Mouse (Mus musculus) brown adipose tissue, adult 24 weeks (tissue): Measurements from ENCODE around the gene Evl. TPM values are rescaled to one million over a fixed set of nuclear protein-coding genes. Genes with fewer than 3 reads are reported as not detected.
"Not testable (repeated sequence)": the region's sequence is repeated elsewhere in the genome, so short reads cannot be mapped to it uniquely, and the experiment has no call there.

Source experiments
- H3K27ac ChIP-seq: fragments of 200-500 bp; replicated peaks from 2 replicates; pipeline ENCODE4 v1.5.1; 2012; ENCODE audit warnings: low read depth, mild to moderate bottlenecking, low read length
- H3K4me1 ChIP-seq: fragments of 200-500 bp; 2 replicates; pipeline ENCODE4 v1.6.1; 2012; ENCODE audit warnings: low read length, mixed read lengths; ENCODE audit not compliant: control insufficient read depth, insufficient read depth, insufficient read length
- H3K4me3 ChIP-seq: fragments of 200-500 bp; 2 replicates; pipeline ENCODE4 v1.5.1; 2012; ENCODE audit warnings: low read depth, mild to moderate bottlenecking, low read length, moderate library complexity; ENCODE audit not compliant: insufficient read depth
- polyA plus RNA-seq: library from polyadenylated mRNA; stranded (reverse); fragments of >200 nt; gene quantifications from 2 replicates; pipeline ENCODE4 v1.2.4, GENCODE M21; 2012; ENCODE audit not compliant: missing spikeins, insufficient read depth, insufficient read length

Gene Evl
- polyA plus RNA-seq, 1 experiment, result 4.5 TPM

DNA sequence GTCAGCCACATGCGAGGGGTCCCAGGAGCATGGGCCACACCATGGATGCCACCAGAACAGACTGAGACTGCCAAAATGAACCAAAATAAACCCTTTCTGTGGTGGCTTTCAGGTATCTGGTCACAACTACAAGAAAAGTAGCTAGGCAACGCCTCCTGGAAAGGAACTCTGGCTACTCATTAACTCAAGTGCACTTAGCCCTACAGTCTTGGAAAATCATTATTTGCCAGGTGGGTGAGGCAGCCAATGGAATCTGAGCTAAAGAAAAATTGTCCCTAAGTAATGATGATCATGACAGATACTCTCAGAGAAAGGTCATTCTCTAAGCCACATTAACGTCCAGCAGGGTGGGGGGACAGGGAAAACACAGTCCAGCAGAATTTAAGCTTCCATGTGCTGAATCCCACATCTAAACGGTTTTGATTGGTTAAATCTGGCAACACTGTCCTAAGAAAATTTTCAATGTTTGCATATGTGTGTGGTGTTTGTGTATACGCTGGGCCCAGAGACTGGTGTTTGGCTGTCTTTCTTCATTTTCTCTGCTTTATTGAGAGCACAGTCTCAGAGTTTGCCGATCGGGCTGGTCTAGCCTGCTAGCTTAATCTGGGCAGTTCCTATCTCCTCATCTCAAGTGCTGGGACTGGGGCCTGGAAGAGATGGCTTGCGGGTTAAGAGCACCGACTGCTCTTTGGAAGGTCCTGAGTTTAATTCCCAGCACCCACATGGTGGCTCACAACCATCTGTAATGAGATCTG is 156.5 kb downstream of the Evl start:
- Histone ChIP-seq H3K4me1 (peaks cover 3% of the 10 kb centered on the region; the same call in 1 of the 2 replicates), H3K27ac (peak overlapping the region; percentile 31; the same call in 1 of the 2 replicates), H3K4me3 (no peak overlapping the region)

DNA sequence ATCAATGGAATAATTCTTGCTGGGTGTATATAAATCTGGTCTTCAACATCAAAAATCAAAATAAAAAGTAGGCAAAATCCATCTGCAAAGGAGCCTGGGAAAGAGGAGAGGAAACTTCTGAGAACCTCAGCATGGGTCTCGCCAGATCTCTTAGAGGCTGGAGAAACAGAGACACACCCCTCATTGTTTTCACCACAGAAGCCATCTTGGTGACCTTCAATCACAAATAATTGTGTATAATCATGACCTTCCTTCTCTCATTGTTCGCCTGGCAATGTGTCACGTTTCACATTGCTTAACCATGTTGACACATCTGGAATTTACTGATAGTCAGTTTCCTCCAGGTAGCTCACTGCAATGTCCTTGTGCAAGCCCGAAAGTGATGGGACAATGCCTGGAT is 158.0 kb downstream of the Evl start:
- Histone ChIP-seq H3K4me1 (peaks cover 3% of the 10 kb centered on the region; the same call in 1 of the 2 replicates), H3K4me3 (no peak overlapping the region), H3K27ac (0 out of 2 replicates have a peak overlapping the region, but pooled peaks have one; percentile 5)

DNA sequence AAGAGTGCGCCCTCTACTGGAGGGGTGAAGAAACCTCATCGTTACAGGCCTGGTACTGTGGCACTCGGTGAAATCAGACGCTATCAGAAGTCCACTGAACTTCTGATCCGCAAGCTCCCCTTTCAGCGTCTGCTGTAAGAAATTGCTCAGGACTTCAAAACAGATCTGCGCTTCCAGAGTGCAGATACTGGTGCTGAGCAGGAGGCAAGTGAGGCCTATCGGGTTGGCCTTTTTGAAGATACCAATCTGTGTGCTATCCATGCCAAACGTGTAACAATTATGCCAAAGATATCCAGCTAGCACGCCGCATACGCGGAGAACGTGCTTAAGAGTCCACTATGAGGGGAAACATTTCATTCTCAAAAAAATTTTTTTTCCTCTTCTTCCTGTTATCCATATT is 159.5 kb downstream of the Evl start:
- not testable (repeated sequence) for H3K27ac ChIP-seq, H3K4me3 ChIP-seq, H3K4me1 ChIP-seq

DNA sequence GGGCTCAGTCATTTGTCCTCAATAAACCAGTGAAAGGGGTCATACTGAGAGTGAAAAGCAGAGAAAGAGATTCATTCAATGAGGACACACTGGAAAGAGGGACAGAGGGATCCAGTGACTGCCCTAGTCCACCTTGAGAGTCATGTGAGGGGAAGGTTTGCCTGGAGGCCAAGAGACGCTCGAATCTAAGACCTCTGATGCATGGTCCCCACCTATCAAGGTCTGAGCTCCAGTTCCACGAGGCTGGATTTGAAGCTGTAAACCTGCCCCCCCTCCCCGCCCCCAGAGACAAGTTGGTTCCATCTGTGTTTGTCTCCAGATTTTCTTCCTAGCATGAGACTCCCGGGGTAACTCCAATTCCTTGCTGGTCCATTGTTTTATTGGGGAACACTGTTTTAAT is 161.3 kb downstream of the Evl start:
- Histone ChIP-seq H3K27ac (no peak overlapping the region), H3K4me3 (no peak overlapping the region), H3K4me1 (peaks cover 3% of the 10 kb centered on the region; the same call in 1 of the 2 replicates)

DNA sequence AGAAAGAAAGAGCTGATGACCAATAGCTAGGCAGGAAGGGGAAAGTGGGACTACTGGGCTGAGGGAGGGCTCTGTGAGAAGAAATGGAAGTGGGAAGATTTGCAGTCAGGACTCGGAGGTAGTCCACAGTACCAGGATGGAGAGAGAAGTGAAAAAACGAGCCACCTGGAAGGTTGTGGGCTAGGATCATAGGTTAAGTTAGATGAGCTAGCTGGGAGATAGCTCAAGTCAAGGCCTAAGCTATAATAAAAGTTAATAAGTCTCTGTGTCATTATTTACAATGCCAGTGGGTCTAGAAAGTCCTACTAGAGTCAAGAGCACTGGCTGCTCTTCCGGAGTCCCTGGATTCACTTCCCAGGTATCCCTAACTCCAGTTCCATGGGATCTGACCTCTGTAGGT is 164.0 kb downstream of the Evl start:
- H3K4me1 ChIP-seq, result no peaks in the 10 kb centered on the region
- no peak overlapping the region for H3K27ac ChIP-seq
- no peak overlapping the region for H3K4me3 ChIP-seq

DNA sequence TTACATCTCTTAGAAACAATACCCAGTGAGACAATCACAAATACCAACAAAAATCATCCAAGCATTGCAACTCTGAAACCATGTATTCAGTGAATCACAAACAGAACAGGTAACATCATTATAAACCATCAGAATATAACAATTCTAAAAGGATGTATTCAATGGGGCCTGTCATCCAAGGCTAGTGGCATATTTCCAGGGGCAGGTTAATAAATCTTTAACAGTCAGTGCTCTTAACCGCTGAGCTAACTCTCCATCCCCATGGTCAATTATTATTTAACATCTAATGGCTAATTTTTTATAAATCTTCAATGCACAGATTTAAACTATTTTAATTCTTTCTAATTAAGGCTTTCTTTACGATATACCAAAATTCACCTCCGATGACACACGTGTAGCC is 167.9 kb downstream of the Evl start:
- Histone ChIP-seq H3K4me3 (no peak overlapping the region), H3K27ac (no peak overlapping the region), H3K4me1 (no peaks in the 10 kb centered on the region)

DNA sequence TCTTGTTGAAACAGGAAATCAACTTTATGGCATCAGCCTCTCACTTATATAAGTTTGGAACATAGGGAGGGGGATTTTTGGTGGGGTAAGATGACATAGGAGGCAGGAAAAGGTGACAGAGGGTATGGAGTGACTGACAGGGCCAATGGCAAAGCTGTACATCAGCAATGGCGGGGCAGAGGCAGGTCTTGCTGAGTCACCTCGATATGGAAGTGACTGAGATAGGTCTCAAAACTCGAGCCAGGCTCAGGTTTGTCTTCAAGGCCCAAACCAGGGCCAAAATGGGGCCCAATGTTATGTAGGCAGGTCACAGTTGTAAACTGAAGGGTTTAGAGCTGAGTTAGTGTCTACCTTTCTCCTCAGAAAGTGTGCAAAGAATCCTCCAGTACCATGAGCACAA is 169.3 kb downstream of the Evl start:
- Histone ChIP-seq H3K4me1 (no peaks in the 10 kb centered on the region), H3K4me3 (no peak overlapping the region), H3K27ac (no peak overlapping the region)

DNA sequence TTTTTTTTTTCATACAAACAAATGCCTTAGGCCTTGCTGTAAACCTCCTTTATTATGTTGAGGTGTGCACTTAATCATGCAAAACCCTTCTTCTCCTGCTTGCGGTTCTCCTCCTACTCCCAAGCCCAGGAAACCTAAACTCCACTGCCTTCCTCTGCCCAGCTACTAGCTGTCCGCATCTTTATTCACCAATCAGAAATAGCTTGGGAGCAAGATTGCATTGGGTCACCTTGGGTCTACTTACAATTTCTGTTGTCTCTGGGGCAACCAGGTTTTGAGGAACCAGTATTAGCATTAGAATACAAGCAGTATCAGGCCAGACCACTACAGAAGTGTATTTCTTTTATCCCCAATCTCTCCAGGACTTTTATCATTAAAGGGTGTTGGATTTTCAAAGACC is 179.9 kb downstream of the Evl start:
- Histone ChIP-seq H3K27ac (no peak overlapping the region), H3K4me1 (no peaks in the 10 kb centered on the region), H3K4me3 (no peak overlapping the region)

DNA sequence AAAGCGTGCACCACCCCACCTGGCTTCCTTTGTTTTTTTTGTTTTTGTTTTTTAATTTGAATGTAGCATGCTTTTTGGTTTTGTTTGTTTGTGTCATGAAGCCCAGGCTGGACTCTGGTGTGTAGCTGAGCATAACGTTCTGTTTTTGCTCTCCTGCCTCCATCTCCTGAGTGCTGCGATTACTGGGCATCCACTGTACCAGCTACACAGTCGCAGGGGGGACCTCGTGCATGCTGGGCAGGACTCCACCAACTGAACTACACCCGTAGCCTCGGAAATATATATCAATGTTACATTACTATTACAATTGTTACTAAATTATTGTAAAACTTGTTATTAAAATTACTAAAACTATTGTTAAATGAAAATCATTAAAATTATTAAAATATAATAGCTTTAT is 183.3 kb downstream of the Evl start:
- Histone ChIP-seq H3K4me3 (no peak overlapping the region), H3K4me1 (no peaks in the 10 kb centered on the region)

More for the DNA sequence above, 183.3 kb downstream of the Evl start:
- no peak overlapping the region for H3K27ac ChIP-seq

Other genes with a start within 250 kb of the Evl start
- gene Hhipl1, start 248.4 kb upstream of the Evl start, polyA plus RNA-seq, result not detected in 2 replicates
- gene Cyp46a1, start 220.3 kb upstream of the Evl start, polyA plus RNA-seq, result not detected in 2 replicates
- gene Eml1, start 183.8 kb upstream of the Evl start, polyA plus RNA-seq, result 4.2 and 5.1 TPM in 2 replicates
- not detected in 2 replicates for gene Degs2, start 147.6 kb downstream of the Evl start, polyA plus RNA-seq
- 27.6 and 29.0 TPM in 2 replicates for gene Yy1, start 238.3 kb downstream of the Evl start, polyA plus RNA-seq